Mouse (Mus musculus) lung, postnatal 0 days (tissue): ENCODE measurements around the gene Dennd1a. TPM values are rescaled to one million over a fixed set of nuclear protein-coding genes. Genes with fewer than 3 reads are reported as not detected.

ENCODE experiments used
- ATAC-seq: fragments of 200-750 bp; cut with Nextera tagmentation; 2 replicates; pipeline ENCODE4 v1.8.0; 2017; ENCODE audit warnings: moderate library complexity
- DNase-seq: peaks from one replicate; pipeline ENCODE4 v3.0.0-alpha.2; 2016; ENCODE audit warnings: low spot score
- H3K27ac ChIP-seq: fragments of 300-500 bp; sonication (generic); 2 replicates; pipeline ENCODE4 v1.5.1; 2014; ENCODE audit warnings: antibody characterized with exemption, mild to moderate bottlenecking, low read length, mixed read lengths
- H3K27me3 ChIP-seq: fragments of 300-500 bp; sonication (generic); replicated peaks from 2 replicates; pipeline ENCODE4 v1.6.1; 2014; ENCODE audit warnings: low read length, mixed read lengths; ENCODE audit not compliant: insufficient read depth
- H3K36me3 ChIP-seq: fragments of 300-500 bp; sonication (generic); 2 replicates; pipeline ENCODE4 v1.6.1; 2014; ENCODE audit warnings: low read length, mixed read lengths; ENCODE audit not compliant: insufficient read depth
- H3K4me1 ChIP-seq: fragments of 300-500 bp; sonication (generic); 2 replicates; pipeline ENCODE4 v1.6.1; 2014; ENCODE audit warnings: antibody characterized with exemption, low read depth, low read length, mixed read lengths; ENCODE audit not compliant: insufficient read depth
- H3K4me2 ChIP-seq: fragments of 300-500 bp; sonication (generic); replicated peaks from 2 replicates; pipeline ENCODE4 v1.6.1; 2014; ENCODE audit warnings: low read depth, mild to moderate bottlenecking, low read length, moderate library complexity, mixed read lengths
- H3K4me3 ChIP-seq: fragments of 300-500 bp; sonication (generic); 2 replicates; pipeline ENCODE4 v1.5.1; 2014; ENCODE audit warnings: low read depth, low read length
- H3K9ac ChIP-seq: fragments of 300-500 bp; sonication (generic); replicated peaks from 2 replicates; pipeline ENCODE4 v1.6.1; 2014; ENCODE audit warnings: low read depth, mild to moderate bottlenecking
- H3K9me3 ChIP-seq: fragments of 300-500 bp; sonication (generic); 2 replicates; pipeline ENCODE4 v1.6.1; 2016; ENCODE audit warnings: low read length, mixed read lengths
- CTCF ChIP-seq: IDR thresholded peaks from 2 replicates; pipeline ENCODE4 v1.5.1; 2016; ENCODE audit warnings: antibody characterized with exemption, mild to moderate bottlenecking
- EP300 ChIP-seq: IDR thresholded peaks from 2 replicates; pipeline ENCODE4 v1.6.1; 2016; ENCODE audit warnings: antibody characterized with exemption, mild to moderate bottlenecking, control low read depth
- WGBS: fragments of 180-500 bp; shearing (Covaris S2); extraction: QIAGEN DNeasy Blood & Tissue Kit; methylation state at CpG from one replicate; pipeline ENCODE4 v1.1.7; 2014; 5-methylcytosine and 5-hydroxymethylcytosine counted together
- polyA plus RNA-seq: library from polyadenylated mRNA; unstranded; fragments of >200 nt; fragmentation: Nextera tagmentation; extraction: Ambion mirVana; gene quantifications from 2 replicates; pipeline ENCODE4 v1.2.1, GENCODE M21; 2015

Dennd1a gene
- polyA plus RNA-seq, 1 experiment from 2014 or later, result 4.4 TPM

DNA sequence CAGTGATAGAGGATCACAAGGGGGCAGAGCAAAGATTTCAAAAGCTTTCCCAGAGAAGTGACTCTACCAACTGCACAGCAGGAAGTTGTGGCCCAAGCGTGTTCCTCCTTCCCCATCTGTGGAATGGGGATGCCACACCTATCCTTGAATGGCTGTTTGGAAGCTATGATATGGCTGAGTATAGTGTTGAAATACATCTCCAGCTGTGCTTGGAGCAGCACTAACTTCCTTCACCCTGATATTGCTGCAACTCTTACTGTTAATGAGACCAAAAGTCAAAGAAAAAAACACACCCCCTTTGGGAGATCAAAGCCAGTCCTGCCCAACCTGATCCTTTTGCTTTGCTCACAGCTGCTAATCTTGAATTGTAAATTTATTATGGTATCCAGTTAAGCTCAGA lies 221.3 kb downstream of the Dennd1a start:
- Histone ChIP-seq H3K9me3 (no peaks in the 10 kb centered on the region), H3K9ac (no peak overlapping the region), H3K27me3 (no peaks in the 10 kb centered on the region), H3K36me3 (no peaks in the 10 kb centered on the region), H3K4me2 (no peak overlapping the region), H3K27ac (no peak overlapping the region), H3K4me3 (no peak overlapping the region), H3K4me1 (no peaks in the 10 kb centered on the region)
- peak; percentile 9 for DNase-seq
- ATAC-seq, result no peak
- WGBS, result 35% methylated on average over 1 of the region's 1 CpGs
- TF ChIP-seq EP300 (no peak), CTCF (no peak)

DNA sequence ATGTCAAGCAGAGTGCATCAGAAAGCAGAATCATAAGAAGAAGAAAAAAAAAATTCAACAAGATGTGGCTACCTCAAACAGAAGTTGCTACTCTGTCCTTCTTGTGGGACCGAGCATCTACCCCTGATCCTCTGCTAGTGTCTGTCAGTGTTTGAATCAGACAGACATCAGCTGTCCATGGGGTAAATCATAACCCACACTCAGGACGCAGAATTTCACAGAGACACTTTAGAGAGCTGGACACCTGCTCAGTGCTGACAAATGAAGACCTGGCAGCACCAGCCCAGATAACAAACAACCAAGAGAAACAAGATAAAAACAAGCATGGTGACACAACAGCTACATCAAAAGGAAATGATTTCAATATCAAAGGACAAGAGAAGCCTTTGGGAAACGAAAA lies 222.9 kb downstream of the Dennd1a start:
- Histone ChIP-seq H3K27me3 (no peaks in the 10 kb centered on the region), H3K9ac (no peak overlapping the region), H3K4me2 (no peak overlapping the region), H3K4me1 (no peaks in the 10 kb centered on the region), H3K36me3 (no peaks in the 10 kb centered on the region), H3K9me3 (no peaks in the 10 kb centered on the region), H3K27ac (no peak overlapping the region), H3K4me3 (no peak overlapping the region)
- TF ChIP-seq CTCF, result no peak
- no peak for TF ChIP-seq EP300
- WGBS, result 51% methylated on average over 3 of the region's 3 CpGs
- DNase-seq, result no peak
- ATAC-seq, result no peak

DNA sequence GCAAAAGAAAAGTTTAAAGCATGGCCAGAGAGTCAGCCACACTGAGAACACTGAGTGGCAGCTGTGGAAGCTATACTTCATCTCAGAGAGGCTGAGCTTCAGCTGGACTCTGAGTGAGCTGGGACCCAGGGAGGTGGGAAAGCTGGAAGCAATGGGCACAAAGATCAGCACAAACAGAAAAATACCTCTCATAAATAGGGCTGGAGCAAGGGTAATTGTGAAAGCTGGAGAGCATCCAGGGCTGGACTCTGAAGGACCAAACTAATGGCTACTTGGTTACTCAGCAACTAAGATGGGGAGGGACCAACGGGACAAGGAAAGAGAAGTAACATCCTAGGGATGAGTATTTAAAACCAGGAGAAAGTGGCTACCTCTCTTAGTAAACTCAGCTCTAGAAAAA lies 225.0 kb downstream of the Dennd1a start:
- ATAC-seq (no peak), DNase-seq (no peak)
- Histone ChIP-seq H3K36me3 (no peaks in the 10 kb centered on the region), H3K27me3 (no peaks in the 10 kb centered on the region), H3K27ac (no peak overlapping the region), H3K9me3 (no peaks in the 10 kb centered on the region), H3K4me1 (no peaks in the 10 kb centered on the region), H3K9ac (no peak overlapping the region), H3K4me2 (no peak overlapping the region), H3K4me3 (no peak overlapping the region)
- 47% methylated on average over 1 of the region's 1 CpGs for WGBS
- no peak for TF ChIP-seq CTCF
- no peak for TF ChIP-seq EP300

DNA sequence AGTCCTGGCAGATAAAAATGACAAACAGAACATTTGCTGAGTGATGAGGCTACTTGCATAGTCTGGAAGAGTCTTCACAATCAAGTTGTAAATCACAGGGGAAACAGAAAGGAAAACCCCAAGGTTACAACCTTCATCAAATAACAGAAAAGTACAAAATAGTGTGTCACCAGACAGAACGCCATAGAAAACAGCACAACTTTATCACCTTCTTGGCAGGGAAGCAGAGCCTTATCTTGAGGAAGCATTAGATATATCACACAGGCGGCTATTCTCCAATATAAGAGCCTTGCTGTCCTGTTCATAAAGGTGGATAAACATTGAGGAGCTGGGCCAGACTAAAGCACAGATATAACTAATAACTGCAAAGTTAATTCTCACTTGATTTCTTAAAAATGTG lies 225.7 kb downstream of the Dennd1a start:
- no peak overlapping the region for H3K9ac ChIP-seq
- DNase-seq, result no peak
- 31% methylated on average over 2 of the region's 2 CpGs for WGBS
- no peaks in the 10 kb centered on the region for H3K9me3 ChIP-seq
- no peaks in the 10 kb centered on the region for H3K27me3 ChIP-seq
- H3K27ac ChIP-seq, result no peak overlapping the region
- no peaks in the 10 kb centered on the region for H3K4me1 ChIP-seq
- ATAC-seq, result no peak
- H3K4me2 ChIP-seq, result no peak overlapping the region
- TF ChIP-seq EP300, result no peak
- no peak for TF ChIP-seq CTCF
- no peak overlapping the region for H3K4me3 ChIP-seq
- H3K36me3 ChIP-seq, result no peaks in the 10 kb centered on the region

DNA sequence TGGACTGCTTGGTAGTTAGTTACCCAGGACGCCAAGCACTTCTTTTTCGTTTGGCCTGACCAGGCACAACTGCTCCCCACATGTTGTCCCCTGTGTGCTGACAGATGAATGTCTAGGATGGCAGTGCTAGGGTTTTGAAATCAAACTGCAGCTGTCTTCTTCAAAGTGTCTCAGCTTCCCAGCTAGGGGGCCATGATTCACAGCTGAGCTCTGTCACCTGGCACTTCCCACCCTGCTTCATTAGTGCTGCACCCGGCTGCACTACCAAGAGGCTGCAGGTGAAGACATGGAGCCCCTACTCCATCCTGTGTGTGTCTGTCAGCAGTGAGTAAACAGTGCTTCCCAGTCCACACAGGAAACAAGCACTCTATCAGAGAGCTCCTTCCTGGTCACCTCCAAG lies 234.8 kb downstream of the Dennd1a start:
- Histone ChIP-seq H3K9ac (no peak overlapping the region), H3K27ac (no peak overlapping the region), H3K4me2 (no peak overlapping the region), H3K9me3 (no peaks in the 10 kb centered on the region), H3K36me3 (no peaks in the 10 kb centered on the region), H3K4me3 (no peak overlapping the region), H3K27me3 (no peaks in the 10 kb centered on the region), H3K4me1 (no peaks in the 10 kb centered on the region)
- DNase-seq (no peak), ATAC-seq (no peak)
- WGBS, result 39% methylated on average over 3 of the region's 3 CpGs
- no peak for TF ChIP-seq EP300
- TF ChIP-seq CTCF, result no peak

DNA sequence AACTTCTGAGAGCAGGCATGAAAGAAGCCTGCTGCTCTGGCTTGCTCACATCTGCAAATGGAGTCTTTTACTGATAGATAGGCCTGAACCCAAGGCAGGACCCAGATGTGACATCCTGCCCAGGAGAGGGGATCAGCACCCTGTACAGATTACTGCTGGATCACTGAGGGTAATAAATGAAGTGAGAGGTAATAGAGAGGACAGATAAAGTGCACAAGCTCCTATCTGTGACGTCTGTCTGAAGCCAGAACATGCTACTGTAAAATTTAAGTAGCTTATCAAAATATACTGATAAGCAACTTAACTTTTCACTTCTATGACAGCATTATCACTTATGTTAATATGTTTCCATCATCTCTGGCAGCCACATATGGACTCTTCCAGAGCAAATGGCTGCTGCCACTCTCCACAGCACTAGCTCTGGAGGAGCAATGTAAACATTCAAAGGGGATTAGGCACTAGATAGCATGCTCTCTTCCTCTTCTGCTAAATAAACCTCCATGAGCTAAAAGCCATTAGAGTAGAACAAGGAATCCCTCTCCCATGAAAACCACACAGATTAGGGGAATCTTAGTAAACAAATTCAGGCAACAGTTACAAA lies 235.6 kb downstream of the Dennd1a start:
- no peak overlapping the region for H3K4me2 ChIP-seq
- H3K4me3 ChIP-seq, result no peak overlapping the region
- H3K27me3 ChIP-seq, result no peaks in the 10 kb centered on the region
- no peaks in the 10 kb centered on the region for H3K4me1 ChIP-seq
- TF ChIP-seq CTCF, result no peak
- no peak for TF ChIP-seq EP300
- no peak overlapping the region for H3K9ac ChIP-seq
- no peak for DNase-seq
- no peaks in the 10 kb centered on the region for H3K9me3 ChIP-seq
- no peak overlapping the region for H3K27ac ChIP-seq
- 38% methylated on average over 1 of the region's 1 CpGs for WGBS
- no peaks in the 10 kb centered on the region for H3K36me3 ChIP-seq
- no peak for ATAC-seq

DNA sequence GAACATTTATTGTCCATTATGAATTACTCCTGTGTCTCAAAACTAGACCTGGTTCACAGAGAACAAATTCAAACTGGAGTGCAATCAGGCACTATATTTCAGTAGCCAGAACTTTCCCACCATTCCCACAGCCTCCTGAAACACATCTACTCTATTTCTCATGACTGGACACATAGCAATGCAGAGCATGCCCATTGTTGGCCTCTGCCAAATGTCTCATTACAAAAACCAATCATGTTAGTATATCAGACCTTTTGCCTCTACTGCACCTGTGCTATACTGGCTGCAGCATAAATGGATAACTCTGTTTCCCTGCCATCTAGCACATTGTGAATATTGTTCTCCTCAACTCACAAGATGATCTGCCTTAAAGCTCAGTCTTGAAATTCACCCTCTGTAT lies 238.2 kb downstream of the Dennd1a start:
- Histone ChIP-seq H3K4me1 (no peaks in the 10 kb centered on the region), H3K4me2 (no peak overlapping the region), H3K4me3 (no peak overlapping the region), H3K27me3 (no peaks in the 10 kb centered on the region), H3K36me3 (no peaks in the 10 kb centered on the region), H3K9ac (no peak overlapping the region), H3K27ac (no peak overlapping the region), H3K9me3 (no peaks in the 10 kb centered on the region)
- TF ChIP-seq EP300 (no peak), CTCF (no peak)
- no peak for DNase-seq
- no peak for ATAC-seq
